Mouse (Mus musculus): Measurements from ENCODE around the gene Usp7.
"Not testable (repeated sequence)": the region's sequence is repeated elsewhere in the genome, so short reads cannot be mapped to it uniquely, and the experiment has no call there.

Usp7 gene

GRCm38 (mm10) chr16:8748904-8749303, 43.2 kb downstream of the Usp7 start:
- DNase-seq: no peak

- peak; percentile 54 for DNase-seq
Measured at GRCm38 (mm10) chr16:8748175-8748846, 43.8 kb downstream of the Usp7 start.

- DNase-seq: peak; percentile 48
Measured at GRCm38 (mm10) chr16:8747772-8748171, 44.3 kb downstream of the Usp7 start.

- DNase-seq: peak; percentile 53
Measured at GRCm38 (mm10) chr16:8746509-8746908, 45.6 kb downstream of the Usp7 start.

- DNase-seq: peak; percentile 83
Measured at GRCm38 (mm10) chr16:8745751-8746150, 46.4 kb downstream of the Usp7 start.

GRCm38 (mm10) chr16:8743989-8744388, 48.1 kb downstream of the Usp7 start:
- DNase-seq: no peak

- DNase-seq: no peak
Measured at GRCm38 (mm10) chr16:8741697-8742096, 50.4 kb downstream of the Usp7 start.

- peak; percentile 47 for DNase-seq
Measured at GRCm38 (mm10) chr16:8741110-8741509, 51.0 kb downstream of the Usp7 start.

- DNase-seq: peak; percentile 96
Measured at GRCm38 (mm10) chr16:8738542-8739514, 53.3 kb downstream of the Usp7 start.

- DNase-seq: peak; percentile 83
Measured at GRCm38 (mm10) chr16:8737666-8738541, 54.2 kb downstream of the Usp7 start.

GRCm38 (mm10) chr16:8737341-8737665, 54.8 kb downstream of the Usp7 start:
- DNase-seq: no peak

- DNase-seq: no peak
Measured at GRCm38 (mm10) chr16:8736757-8737156, 55.4 kb downstream of the Usp7 start.

- no peak for DNase-seq
Measured at GRCm38 (mm10) chr16:8736032-8736431, 56.1 kb downstream of the Usp7 start.

- no peak for DNase-seq
Measured at GRCm38 (mm10) chr16:8734693-8735092, 57.4 kb downstream of the Usp7 start.

GRCm38 (mm10) chr16:8733624-8734023, 58.5 kb downstream of the Usp7 start:
- no peak for DNase-seq

- not testable (repeated sequence) for DNase-seq
Measured at GRCm38 (mm10) chr16:8732450-8732849, 59.7 kb downstream of the Usp7 start.

GRCm38 (mm10) chr16:8731630-8732029, 60.5 kb downstream of the Usp7 start:
- DNase-seq: no peak

GRCm38 (mm10) chr16:8728111-8728748, 63.9 kb downstream of the Usp7 start:
- no peak for DNase-seq

GRCm38 (mm10) chr16:8725807-8726206, 66.3 kb downstream of the Usp7 start:
- DNase-seq: no peak

- no peak for DNase-seq
Measured at GRCm38 (mm10) chr16:8724031-8724430, 68.1 kb downstream of the Usp7 start.

- DNase-seq: no peak
Measured at GRCm38 (mm10) chr16:8720447-8720846, 71.7 kb downstream of the Usp7 start.

GRCm38 (mm10) chr16:8717744-8718143, 74.4 kb downstream of the Usp7 start:
- no peak for DNase-seq

GRCm38 (mm10) chr16:8716300-8716699, 75.8 kb downstream of the Usp7 start:
- DNase-seq: no peak

All from thymus, postnatal 14 days (tissue).